Mouse (Mus musculus) ovary, postnatal 10 days (tissue): ENCODE results near the gene Mthfd1l.
"Not testable (repeated sequence)": the region's sequence is repeated elsewhere in the genome, so short reads cannot be mapped to it uniquely, and the experiment has no call there.

Source experiments
- DNase-seq: peaks from one replicate; pipeline ENCODE4 v3.0.0; 2022; ENCODE audit warnings: low spot score

The Mthfd1l gene

DNA sequence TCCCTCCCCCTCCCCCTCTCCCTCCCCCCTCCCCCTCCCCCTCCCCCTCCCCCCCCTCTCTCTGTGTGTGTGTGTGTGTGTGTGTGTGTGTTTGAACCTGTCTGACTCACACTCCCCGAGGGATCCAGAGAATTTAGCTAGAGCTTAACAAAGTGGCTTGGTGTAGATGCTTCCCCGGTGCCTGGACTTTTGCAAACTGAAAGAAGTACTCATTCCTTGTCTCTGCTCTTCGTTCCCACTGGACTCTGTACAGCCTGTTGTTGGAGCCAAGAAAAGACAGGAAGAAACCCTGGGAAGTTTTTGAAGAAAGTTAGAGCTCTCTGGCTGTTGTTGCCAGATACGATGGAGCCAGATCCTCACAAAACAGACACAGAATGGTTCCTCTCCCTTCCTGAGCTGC lies 73.6 kb downstream of the Mthfd1l start:
- DNase-seq: no peak

DNA sequence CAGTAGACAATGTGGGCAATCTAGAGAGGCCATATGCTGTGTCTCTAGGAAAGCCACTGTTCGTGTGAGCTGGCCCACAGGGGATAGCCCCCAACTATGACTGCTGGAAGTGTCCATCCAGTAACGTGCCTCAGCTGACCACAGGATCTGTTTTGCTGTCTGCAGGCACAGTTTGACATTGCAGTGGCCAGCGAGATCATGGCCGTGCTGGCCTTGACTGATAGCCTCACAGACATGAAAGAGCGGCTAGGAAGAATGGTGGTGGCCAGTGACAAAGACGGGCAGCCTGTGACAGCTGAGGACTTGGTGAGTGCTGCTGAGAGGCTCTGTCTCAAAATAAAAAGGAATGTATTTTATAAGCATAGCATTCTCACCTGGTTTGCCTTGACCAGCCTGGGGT lies 74.7 kb downstream of the Mthfd1l start:
- no peak for DNase-seq

DNA sequence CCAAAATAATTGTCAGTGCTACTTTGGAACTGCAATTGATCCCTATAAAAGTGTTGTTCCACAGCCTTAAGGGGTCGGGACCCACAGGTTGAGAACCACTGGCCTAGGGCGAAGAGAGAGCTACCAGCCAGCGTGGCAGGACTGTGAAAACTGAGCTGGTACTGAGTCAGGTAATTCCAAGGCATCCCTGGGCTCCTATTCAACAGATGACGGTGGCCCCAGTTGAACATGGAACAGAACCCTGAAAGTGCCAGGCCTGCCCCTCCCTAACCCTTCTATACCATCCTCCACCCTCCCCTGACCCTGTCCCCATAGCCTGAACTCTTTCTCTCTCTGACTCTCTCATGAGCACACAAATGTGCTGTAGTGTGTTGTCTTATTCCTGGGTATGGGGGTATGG lies 77.3 kb downstream of the Mthfd1l start:
- DNase-seq: no peak

DNA sequence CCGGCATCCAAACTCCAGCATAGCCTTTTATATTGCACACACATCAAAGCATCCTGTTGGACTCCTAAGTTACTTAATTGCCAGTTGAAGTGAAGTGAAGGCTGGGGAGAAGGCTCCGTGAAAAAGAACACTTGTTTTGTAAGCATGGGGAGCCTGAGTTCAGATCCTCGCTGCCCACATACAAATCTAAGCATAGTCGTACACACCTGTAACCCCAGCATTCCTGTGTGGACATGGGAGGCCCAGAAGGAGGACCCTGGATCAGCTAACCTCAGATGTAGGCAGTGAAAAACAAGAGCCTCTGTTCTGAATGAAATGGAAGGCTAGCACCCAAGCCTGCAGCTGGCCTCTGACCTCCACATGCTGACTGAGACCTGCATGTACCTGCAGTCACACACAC lies 79.8 kb downstream of the Mthfd1l start:
- DNase-seq: no peak

DNA sequence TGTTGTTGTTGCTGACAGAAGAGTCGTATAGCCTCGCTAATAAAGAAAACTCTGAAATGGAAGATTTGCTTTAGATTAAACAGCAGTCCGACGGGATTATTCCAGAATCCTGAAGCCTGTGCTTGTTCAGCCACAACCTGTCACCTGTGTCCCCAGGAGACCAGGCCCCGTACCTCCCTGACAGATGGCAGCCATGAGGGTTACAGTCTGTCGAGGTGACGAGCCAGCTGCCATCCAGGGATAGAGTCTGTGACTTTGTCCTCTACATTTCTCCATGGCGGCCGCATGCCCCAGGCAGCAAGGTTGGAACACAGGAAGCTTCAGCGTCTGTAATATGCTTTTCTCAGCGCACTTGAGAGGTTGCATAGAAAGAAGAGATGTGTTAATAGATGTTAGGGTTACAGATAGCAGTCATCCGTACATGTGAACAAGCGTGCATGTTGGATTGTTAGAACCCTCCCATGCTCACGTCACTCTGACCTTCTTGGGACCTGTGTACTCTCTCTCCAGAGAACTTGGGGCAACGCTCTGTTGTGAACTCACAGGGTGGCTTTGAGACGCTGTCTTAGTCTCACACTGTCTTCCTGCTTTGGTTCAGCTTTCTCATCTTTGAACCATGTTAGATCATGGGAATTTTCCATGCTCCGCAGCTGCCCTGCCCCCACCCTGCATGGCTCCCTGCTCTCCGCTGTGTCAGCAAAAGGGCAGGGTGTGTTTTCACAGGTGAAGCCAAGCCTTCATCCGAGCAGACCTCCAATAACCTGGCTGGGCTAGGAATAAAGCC lies 80.6 kb downstream of the Mthfd1l start:
- no peak for DNase-seq

DNA sequence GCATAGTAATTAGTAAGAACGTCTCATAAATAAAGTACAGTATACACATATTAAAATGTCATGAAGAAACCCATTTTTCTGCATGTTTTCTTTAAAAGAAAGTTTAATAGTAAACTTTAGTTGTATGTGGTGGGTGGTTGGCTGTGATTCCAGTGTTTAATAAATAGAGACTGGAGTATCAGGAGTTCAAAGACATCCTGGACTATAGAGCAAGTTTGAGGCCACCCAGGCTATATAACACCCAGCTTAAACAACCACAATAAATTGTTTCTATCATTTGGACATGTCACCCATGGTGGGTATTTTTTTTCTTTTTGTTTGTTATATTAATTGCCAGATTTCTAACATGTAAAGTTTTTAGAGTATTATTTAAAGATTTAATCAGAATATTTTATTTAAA lies 81.7 kb downstream of the Mthfd1l start:
- DNase-seq: no peak

DNA sequence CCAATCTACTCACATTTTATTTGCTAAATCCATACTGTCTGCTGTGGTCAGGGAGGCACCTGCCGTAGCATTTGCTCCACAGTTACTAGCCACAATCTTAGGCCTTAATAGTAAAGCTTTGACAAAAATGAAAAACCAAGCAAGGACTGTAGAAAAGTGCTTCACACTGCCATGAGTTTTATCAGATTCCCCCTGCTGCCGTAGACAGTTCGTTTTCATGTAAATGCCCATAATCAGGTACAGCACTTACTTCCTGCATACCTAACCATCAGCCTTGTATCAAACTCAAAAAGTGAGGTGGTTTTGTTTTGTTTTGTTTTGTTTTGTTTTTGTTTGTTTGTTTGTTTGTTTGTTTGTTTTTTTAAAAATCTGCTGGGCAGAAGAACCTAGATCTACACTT lies 84.5 kb downstream of the Mthfd1l start:
- no peak for DNase-seq

DNA sequence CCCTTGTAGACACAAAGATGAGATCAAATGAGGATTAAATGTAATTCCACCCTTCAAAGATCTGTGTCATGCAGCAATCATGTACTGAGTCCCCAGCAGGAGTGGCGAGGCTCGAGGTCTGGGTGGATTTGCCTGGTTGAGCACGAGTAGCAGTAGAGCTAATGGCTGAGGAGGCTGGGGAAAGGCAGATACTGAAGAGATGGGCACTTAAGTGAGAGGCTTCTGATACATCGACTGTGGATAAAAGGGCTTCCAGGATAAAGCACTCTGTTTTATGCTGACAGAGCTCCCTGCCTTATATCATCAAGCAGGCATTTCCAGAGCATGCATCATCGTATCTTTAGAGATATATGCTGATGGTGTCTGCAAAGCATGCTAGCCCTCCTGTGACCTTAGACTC lies 84.9 kb downstream of the Mthfd1l start:
- no peak for DNase-seq

DNA sequence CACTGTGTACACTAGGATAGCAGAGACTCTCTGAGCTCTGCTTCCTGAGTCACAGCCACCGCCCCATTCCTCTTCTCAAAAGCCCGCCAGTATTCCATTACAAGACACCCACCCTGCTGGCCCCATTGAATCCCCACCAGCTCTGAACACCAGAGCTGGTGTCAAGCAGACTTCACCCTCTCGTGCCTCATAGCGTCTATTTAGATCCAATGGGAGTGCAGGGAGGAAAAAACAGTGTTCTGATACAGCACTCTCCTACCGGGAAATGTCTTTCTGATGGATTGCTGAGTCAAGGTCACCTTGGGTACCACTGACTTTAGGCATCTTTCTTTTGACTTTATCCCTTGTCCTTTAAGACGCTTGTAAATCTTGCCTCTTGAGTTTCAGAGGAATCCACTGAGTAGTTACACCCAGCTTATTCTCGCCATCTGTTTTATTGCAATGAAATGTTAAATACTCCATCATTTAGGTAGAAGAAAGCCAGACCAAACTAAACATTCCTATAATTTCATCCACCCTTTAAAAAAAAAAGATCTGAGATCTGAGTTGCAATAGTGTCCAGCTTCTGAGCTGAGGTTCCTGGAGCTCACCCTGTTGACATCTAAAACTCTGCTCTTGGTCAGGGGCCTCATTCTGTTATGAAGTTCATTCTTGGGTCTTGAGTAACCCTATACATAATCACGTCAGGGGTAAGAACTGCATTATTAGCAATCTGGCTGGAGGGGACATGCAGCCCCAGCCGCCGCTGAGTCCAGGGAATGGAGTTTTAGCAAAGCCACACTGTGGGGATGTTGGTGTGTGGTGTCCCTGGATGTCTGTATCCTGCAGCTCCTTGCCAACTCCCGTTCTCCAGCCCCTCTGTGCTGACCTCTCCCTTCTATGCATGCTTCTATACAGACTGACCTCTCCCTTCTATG lies 88.4 kb downstream of the Mthfd1l start:
- DNase-seq: no peak

DNA sequence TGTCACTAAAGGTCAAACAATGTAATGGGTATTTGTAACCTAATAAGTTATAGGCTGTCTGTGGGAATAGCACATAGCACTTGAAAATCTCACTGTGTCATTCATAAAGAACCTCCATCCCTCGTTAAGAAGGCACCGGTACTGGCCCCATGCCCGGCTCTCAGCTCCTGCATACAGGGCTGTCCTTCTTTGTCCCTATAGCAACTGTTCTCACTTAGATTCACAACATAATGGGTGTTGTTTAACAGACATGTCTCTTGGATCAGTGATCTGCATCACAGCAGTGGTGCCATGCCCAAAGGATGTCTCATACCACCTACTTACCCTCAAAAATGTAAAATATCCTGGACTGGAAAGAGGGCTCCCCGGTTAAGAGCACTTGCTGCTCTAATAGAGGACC lies 90.6 kb downstream of the Mthfd1l start:
- DNase-seq: no peak

DNA sequence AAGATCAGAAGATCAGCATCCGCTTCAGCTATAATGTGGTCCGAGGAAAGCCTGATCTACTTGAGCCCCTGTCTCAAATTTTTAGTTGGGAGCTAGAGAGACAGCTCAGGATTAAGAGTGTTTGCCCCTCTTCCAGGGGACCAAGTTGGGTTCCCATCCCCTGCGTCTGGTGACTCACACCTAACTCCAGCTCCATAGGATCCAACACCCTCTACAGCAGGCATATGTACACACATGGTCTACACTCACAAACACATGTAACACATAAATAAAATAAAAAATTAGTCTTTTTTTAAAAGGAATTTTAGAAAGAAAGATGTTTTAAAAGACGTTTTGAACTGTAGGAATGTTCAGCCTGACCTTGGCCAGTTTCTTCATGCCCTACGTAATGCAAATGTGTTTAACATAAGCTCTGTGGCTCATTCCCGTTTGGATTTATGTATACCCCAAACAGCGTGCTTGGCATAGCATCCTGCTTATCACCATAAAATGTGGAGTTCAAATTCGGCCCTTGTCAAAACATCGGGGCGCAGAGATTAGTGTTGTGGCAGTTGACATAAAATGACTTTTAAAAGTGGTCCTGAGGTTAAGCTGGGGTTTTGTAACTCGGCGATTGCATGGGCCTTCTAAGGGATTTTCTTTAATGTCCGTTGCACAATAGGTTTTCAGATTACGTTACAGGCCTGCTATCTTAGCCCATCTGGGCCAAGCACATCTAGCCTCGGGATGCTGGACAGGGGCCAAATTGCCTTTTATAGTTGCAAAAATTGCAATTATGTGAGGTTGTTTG lies 92.6 kb downstream of the Mthfd1l start:
- no peak for DNase-seq

DNA sequence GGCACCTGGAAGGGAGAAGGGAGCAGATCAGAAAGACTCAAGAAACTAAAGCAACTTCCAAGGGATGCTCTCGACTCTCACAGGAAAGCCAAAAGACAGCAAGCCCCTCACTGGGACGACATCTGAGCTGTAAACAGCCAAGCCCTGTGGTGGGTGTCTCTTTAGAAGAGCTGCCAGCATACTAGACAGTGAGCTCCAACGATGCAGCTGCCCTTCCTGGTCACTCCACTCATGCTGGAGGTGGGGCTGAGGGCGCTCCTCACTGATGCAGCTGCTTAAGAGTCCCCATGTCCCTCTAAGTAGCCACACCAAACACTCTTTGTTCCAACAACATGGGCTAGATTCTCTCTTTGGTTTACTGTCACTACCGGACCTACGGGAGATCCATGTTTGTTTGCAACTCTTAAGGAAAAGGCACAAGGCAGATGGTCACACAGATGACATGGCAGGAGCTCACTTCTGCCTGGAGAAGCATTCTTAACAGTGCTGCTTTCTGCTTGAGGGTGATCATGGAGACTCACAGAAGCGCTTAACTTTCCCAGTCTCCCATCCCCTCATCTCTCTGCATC lies 96.4 kb downstream of the Mthfd1l start:
- no peak for DNase-seq

DNA sequence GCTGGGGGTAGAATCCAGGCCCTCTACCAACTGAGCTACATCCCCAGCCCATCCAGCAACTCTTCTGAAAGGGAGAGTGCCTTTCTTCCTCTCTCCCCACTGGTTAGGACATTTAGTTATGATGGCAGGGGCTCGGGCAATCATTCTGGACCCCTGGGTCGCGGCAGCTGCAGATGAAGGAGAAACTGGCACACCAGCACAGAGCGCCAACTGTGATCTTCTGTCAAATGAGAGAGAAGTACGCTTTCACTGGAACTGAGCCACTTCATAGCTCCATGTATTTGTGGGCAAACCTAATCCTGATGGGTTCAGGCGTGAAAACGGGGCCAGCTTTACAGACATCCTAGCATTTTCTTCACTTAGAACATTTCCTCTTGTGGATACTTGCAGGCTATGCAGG lies 97.1 kb downstream of the Mthfd1l start:
- no peak for DNase-seq

DNA sequence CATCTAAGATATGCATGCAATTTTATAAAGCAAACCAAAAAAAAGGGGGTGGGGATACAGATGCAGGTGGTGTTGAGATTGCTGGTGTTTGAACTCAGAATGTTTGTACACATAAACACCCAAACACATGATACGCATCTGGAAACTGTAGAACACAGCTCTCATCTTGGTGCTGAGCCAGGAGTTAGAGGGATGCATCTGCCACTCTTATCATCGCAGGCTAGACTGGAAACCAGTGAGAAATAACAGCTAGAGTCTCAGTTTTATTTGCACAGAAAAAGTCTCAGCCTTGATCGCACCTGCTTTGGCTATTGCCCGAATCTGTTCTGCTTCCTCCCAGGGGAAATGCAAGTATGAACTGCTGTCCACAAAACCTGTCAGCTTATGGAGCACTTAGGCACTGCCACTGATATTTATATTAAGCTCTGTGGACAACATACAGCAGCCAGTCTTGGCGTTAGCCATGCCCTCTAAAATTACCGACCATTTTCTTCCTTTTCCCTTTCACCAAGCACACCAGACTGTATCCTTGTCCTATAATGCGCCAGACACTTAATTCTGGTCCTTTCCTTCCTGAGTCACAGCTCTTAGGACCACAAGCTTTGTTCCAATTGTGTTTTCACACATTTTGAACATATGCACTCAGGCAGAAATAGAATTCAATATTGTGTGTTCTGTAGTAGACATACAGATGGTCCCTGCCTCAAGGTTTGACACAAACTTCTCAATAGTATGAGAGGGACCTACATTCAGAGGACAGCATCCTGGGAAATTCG lies 98.3 kb downstream of the Mthfd1l start:
- DNase-seq: no peak

DNA sequence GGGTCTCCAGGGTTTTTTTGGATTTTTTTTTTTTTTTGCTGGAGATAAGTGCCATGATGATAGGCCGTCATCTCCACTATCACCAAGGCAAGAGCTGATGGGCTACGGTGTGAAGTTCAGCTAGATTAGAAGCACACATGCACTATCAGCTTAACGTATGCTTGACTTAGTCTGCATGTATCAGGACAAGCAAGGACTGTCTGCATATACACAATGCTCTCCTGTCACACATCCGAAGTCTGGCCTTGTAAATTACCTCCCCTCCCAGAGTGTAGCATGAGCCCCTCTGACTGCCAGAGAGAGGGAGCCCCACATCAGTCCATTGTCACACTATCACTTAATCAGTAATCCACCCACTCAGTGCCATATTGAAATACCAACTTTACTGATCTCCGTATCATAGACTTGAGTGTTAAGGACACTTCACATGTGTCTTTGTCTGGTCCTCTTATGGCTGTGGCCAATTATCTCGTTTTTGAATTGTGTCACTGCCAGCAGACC lies 99.0 kb downstream of the Mthfd1l start:
- no peak for DNase-seq

DNA sequence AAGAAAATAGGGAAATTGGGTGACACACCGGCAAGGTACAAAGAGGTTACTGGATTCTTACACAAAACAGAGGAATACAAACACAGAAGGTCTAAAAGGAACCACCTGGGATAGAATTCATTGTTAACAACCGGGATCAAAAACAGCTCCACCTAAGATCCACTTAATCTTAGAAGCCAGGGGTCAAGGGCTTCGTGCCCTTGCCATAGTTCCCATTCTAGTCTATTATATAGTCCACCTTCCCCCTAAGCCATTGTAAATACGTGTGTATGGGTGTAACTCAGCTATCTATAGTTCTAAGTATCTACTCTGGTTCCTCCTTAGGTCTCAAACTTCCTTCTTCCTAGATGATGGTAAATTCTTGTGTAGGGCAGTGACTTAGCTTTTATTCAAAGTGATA lies 99.6 kb downstream of the Mthfd1l start:
- not testable (repeated sequence) for DNase-seq

DNA sequence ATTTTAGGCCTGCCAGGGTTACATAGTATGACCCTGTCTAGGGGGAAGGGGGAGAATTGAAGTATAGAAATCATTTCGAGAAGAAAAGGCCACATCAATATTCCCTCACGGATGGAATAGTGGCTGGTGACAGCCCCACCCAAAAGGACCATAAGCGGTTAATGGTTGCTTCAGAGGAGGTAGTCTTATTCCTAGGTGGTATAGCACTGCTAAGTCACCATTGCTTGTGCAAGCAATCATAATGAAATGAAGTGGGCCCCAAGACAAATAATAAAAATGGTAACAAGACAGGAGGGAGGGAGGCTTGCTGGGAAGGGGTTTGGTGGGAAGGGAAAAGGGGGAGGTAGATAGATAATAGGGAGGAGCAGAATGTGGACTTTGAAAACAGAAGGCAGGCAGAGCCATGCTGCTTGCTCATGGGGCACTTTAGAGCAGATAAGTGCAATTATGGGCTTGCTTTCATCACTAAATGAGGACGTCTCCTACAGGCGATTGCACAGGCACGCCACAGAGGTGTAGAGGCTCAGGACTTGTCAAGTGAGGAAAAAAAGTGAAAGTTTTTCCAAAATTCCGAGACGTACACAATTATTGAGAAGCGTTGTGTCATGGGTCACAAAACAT lies 105.4 kb downstream of the Mthfd1l start:
- no peak for DNase-seq

DNA sequence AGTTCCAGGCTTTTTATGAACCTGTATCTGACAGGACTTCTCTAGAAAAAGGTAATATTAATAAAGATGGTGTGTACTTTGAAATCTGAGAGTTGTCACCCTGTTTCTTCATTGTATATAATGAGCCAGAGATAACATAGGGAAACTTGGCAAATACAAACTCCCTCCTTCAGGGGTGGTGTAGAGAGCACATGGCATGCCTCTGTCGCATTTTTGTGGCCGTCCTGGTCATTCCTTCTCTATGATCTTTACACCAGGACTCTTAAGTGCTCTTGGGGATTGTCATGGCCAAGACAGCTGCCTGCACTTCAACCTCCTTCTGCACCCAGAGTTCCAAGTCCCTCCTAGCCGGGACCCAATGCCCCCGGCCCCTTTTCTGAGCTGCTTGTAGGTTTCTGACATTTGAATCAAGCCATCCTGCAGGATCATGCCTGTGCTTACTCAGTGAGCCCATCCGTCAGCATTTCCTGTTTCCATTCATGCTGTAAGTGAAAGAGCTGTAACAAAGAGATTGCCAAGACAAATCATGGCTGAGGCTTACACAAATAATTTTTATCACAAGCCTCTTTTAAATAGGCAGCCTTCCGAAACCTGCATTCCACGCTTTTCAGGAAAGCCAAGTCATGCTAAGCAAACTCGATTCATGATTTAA lies 106.2 kb downstream of the Mthfd1l start:
- DNase-seq: no peak

DNA sequence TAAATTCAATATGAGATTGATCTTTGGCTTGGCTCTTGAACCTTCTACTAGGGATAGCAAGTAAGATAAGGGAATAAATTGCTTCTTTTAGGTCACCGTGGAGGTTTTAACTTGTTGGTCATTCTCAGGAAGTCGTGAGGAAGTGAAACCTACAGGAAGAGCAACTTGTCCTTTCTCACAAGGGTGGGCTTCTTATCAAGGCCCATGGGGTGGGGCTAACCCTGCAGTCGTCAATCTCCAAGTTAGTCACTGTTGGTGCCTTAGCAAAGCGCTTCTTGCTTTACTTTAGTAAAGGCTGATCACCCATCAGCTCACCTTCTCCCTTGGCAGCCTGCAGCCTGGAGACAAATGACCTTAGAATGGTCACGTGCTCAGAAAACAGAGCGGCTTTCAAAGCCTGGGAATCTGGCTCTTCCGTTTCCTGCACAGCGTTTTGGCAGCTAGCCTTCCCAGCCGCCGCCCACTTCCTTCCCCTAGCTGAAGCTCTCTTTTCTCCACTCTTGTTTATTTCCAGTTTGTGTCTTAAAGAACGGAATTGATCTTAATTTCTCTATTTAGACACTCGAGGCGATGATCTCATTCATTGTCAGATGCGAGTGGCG lies 106.8 kb downstream of the Mthfd1l start:
- DNase-seq: no peak

DNA sequence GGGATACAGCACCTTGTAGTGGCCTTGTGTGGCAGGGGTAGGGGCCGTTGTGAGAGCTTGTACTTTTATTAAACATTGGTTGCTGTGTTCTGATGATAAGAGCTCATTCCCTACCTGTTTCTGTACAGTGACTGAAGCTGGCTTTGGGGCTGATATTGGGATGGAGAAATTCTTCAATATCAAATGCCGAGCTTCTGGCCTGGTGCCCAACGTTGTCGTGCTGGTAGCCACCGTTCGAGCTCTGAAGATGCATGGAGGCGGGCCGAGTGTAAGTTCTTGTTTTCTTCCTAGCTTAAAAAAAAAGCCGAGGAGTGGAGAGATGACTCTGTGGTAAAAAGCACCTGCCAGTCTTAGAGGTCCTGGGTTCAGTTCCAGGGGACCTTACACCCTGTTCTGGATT lies 110.7 kb downstream of the Mthfd1l start:
- DNase-seq: no peak
